Mouse (Mus musculus) inflammation-experienced regulatory T-cells, adult 6 months (primary cell): ENCODE data around the gene Terf2. TPM values are rescaled to one million over a fixed set of nuclear protein-coding genes. Genes with fewer than 3 reads are reported as not detected.
"Not testable (repeated sequence)": the region's sequence is repeated elsewhere in the genome, so short reads cannot be mapped to it uniquely, and the experiment has no call there.

Experiments used
- ATAC-seq: one replicate; pipeline ENCODE4 v1.8.0; 2017
- polyA plus RNA-seq, 3 experiments: library from polyadenylated mRNA; unstranded; fragments of 100-300 nt; shearing (Covaris generic); gene quantifications; one replicate each; pipeline ENCODE4 v1.2.1; 2017

The Terf2 gene
- polyA plus RNA-seq, 3 experiments from 2014 or later: 8.9 to 14.8 (median 11.5) TPM

DNA sequence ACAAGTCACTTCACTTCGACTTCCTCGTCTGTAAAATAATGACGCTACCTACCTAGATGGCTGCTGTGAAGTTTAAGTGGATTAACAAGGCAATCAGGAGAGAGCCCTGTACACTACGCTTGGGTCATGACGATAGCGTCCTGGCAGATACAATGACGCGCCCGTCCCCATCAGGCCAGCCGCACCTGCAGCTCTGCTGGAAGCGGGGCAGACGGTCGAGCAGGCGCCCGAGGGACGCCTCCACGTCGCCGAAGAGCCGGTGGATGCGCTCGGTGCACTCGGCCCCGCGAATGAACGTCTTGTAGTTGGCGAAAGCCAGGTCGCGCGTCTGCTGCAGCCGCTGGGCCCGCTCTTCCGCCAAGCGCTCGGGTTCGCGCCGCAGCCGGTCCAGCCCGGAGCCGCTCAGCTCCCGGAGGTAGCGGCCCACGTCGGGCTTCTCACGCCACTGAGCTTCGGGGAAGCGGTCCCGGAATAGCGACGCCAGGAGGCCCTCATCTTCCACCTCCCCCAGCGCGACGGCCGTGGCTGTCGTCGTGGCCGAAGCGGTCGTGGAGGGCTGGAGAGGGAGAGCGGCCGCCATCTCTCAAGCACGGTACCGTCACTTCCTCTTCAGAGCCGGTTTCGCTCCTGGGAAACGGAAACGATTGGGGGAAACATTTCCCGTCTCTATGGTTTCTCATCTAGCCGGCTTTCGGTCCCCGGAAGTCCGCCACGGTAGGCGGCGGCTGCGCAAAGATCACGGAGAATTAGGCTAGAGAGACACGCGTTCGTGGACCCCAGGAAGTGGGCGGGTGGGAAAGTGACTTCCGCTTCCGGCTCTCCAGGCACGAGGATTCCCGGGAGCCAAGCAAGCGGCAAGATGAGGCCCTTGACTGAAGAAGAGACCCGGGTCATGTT lies 40.0 kb downstream of the Terf2 start, which contains the start of the genes Cog8 and Nip7:
Gene Cog8 (minus strand): TSS at position 614 of the 897 bp plus-strand sequence.
Gene Nip7 (plus strand): TSS at position 802 of the 897 bp plus-strand sequence.
- ATAC-seq: peak; percentile 98

GRCm38 (mm10) chr8:107052046-107052445 lies 44.3 kb downstream of the Terf2 start:
- ATAC-seq: no peak

DNA sequence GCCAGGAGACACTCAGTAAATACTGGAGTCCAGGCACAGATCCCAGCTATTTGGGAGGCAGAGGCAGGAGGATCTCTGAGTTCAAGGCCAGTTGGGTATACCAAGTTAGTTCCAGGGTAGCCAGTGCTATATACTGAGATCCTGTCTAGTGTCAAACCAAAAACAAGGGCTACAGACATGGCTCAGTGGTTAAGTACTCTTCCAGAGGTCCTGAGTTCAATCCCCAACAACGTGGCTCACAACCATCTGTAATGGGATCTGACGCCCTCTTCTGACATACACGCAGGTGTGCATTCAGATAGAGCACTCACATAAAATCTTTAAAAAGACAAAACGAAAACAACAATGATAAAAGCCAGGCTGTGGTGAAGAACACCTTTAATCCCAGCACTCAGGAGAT lies 46.9 kb downstream of the Terf2 start:
- ATAC-seq: no peak

GRCm38 (mm10) chr8:107048061-107048941 lies 48.0 kb downstream of the Terf2 start, which contains the start of gene Pdf:
Pdf (minus strand) TSS chr8:107048614.
- ATAC-seq: peak; percentile 71

DNA sequence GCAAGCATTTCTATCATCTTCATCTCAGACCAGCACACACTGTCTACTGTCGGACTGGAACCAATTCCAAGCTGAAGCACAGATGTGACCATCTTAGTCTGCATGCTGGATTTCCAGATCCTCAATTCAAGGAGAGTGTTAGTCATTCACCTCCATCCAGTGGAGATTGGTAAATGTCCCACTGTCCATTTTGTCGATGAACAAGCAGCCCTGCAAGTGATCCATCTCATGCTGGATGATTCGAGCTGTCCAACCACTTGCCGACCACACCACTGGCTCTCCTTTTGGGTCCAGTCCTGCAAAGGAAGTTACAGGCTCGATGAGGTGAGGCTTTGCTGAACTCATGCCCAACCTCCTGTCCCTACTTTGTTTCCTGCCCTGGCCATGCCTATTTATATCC lies 49.4 kb downstream of the Terf2 start:
- no peak for ATAC-seq

GRCm38 (mm10) chr8:107045478-107045877 lies 50.9 kb downstream of the Terf2 start:
- ATAC-seq: no peak

- ATAC-seq: no peak
Measured at GRCm38 (mm10) chr8:107040632-107041031, 55.7 kb downstream of the Terf2 start.

- ATAC-seq: no peak
Measured at GRCm38 (mm10) chr8:107036626-107037025, 59.7 kb downstream of the Terf2 start.

GRCm38 (mm10) chr8:107035641-107036040 lies 60.7 kb downstream of the Terf2 start:
- ATAC-seq: no peak

GRCm38 (mm10) chr8:107033609-107034008 lies 62.7 kb downstream of the Terf2 start:
- not testable (repeated sequence) for ATAC-seq

DNA sequence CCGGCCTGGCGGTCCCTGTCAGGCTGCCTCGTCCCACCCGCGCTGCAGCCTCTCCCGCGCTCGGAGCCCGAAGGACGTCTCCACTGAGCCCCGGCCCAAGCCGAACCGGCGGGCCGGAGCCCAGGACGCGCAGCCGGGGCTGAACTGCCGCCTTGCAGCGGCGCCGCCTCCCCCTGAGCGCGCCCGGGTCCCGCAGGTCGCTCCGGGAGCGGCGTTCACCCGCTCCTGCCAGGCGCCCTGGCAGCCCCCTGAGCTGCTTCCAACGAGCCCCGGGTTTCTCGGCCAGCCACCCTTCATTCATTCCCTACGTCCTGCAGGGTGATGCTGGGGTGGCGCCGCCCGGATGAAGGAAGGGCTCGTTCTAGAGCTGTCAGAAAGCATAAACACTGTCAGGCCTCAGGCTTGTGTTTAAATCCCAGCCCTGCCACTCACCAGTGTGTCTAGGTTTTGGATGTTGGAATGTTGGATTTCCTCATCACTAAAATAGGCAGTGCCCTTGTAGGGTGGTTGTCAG lies 64.7 kb downstream of the Terf2 start:
- ATAC-seq: peak; percentile 46

DNA sequence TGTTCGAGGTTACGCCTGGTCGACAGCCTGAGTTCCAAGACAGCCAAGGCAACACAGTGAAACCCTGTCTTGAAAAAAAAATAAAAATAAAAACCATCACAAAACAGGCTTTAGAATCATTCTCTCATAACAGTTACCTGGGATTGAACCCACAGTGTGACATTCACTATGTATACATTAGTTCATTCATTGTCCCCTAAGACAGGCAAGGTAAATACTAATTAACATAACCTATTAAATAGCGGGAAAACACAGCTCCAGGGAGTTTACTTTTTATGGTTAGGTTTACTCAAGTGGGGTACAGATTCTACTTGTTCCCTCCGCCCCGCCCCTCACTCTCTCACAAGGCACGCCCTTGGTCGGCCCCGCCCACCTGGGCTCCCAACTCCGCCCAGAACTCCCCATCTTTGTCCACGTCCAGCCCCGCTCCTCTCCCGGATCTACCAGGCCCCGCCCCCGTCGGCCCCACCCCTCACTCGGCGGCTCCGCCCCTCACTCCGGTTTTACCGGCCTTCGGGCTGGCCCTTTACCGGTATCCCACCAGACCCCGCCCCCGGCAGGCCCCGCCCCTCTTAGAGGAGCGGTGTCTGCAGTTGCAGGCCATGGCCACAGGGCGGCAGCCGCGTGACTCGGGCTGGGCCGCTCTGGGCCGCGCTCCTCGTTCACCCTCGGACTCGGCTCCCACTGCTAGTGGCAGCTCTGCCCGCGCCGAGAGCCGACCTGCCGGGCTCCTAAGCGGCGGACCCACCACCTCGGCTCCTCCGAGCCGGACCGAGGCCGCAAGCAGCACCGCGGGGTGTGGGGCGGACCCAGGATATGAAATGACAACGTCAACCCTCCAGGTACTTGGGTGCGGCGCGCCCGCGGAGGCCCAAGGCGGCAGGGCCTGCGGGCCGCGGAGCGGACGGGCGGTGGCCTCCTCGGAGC lies 65.4 kb downstream of the Terf2 start, which contains the start of gene Vps4a:
Gene Vps4a (plus strand): TSS at position 573 of the 927 bp plus-strand sequence.
- peak; percentile 88 for ATAC-seq

- ATAC-seq: no peak
Measured at GRCm38 (mm10) chr8:107030058-107030457, 66.3 kb downstream of the Terf2 start.

DNA sequence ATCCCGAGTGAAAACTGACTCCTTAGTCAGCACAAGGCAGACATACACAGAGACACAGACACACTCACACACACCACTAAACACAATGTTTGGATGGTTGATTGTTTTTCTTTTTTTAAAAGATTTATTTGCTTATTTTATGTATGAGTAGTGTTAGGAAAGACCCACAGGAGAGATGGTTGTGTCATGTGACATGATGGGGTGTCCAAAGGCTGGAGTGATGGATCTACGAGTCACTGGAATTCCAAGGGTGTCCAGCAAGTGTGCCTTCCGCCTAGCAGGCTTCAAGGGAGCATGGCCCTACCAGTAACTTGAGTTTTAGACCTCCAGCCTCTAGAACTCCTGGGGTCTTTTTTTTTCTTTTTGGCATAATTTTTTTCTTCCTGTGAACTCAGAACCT lies 67.0 kb downstream of the Terf2 start:
- ATAC-seq: no peak

- no peak for ATAC-seq
Measured at GRCm38 (mm10) chr8:107023479-107023878, 72.9 kb downstream of the Terf2 start.

Other genes with a start within 250 kb of the Terf2 start
- under 1 TPM; 0.18 to 0.50 (median 0.30) TPM for gene Has3, start 226.3 kb downstream of the Terf2 start, polyA plus RNA-seq
- 10 to 100 TPM; 42.0 to 52.6 (median 48.3) TPM for gene Utp4, start 202.9 kb downstream of the Terf2 start, polyA plus RNA-seq
- gene Sntb2, start 160.8 kb downstream of the Terf2 start, polyA plus RNA-seq: 1 to 10 TPM; 3.3 to 6.0 (median 4.8) TPM
- gene Vps4a, start 65.3 kb downstream of the Terf2 start, polyA plus RNA-seq: 10 to 100 TPM; 32.5 to 38.8 (median 36.7) TPM
- 1 to 10 TPM; 1.2 to 5.6 (median 3.0) TPM for gene Pdf, start 47.9 kb downstream of the Terf2 start, polyA plus RNA-seq
- gene Cog8, start 39.9 kb downstream of the Terf2 start, polyA plus RNA-seq: 1 to 10 TPM; 6.0 to 9.5 (median 7.4) TPM
- gene Nip7, start 39.7 kb downstream of the Terf2 start, polyA plus RNA-seq: 10 to 100 TPM; 61.0 to 87.4 (median 78.2) TPM
- under 1 TPM in 1 of 3 experiments, not detected in 2; 0.52 TPM for gene Tmed6, start 30.9 kb downstream of the Terf2 start, polyA plus RNA-seq
- 10 to 100 TPM; 24.8 to 38.8 (median 36.8) TPM for gene Cyb5b, start 54.1 kb upstream of the Terf2 start, polyA plus RNA-seq
- 10 to 100 TPM; 12.7 to 23.8 (median 21.3) TPM for gene Nfat5, start 196.9 kb upstream of the Terf2 start, polyA plus RNA-seq